8 mouse cellular contexts compared by ENCODE assay signal in genomic region chr8:123768492-123769356, GRCm38 (mm10). TPM values are rescaled to one million over a fixed set of nuclear protein-coding genes. Genes with fewer than 3 reads are reported as not detected.
DNase-seq lines count a peak whose midpoint lies in the region; ATAC-seq and TF ChIP-seq lines count a peak whose summit lies in the region.

No protein-coding gene starts in this region.

- no peak for ATAC-seq in cerebellum, adult (ENCODE audit: insufficient number of reproducible peaks, low FRiP score, low TSS enrichment)

- TF ChIP-seq POLR2A in brain, embryonic 14.5 days (IDR thresholded peaks at IDR 0.05; ENCODE audit: borderline replicate concordance, extremely low read depth, insufficient read depth, insufficient read length, poor library complexity, severe bottlenecking) = no peak

- peak; percentile 58 to 70 for DNase-seq in cerebellum, adult 18-20 months
- peak; percentile 59 for DNase-seq in 3134 (ENCODE audit: extremely low read depth, insufficient read length, low spot score)
- DNase-seq in brain, embryonic 14.5 days (ENCODE audit: low read depth) = peak; percentile 76
- DNase-seq in forelimb bud, embryonic 11.5 days (ENCODE audit: low read depth, low spot score) = peak; percentile 48
- DNase-seq in kidney, postnatal 36 days = peak; percentile 47 to 79
- DNase-seq in lung, postnatal 14 days = peak; percentile 70
- peak; percentile 74 for DNase-seq in telencephalon, adult 2 months (ENCODE audit: low read depth, low spot score)

- TF ChIP-seq CTCF in brain, embryonic 14.5 days (IDR thresholded peaks at IDR 0.05; ENCODE audit: borderline replicate concordance, extremely low read depth, insufficient read depth, insufficient read length) = peak; percentile 92

RNA-seq across cellular contexts. Expression of gene Rab4a, which starts 37.1 kb away (rescaled TPM):
- polyA plus RNA-seq in brain, embryonic 14.5 days (2012; rRNA removed) = 48.0 and 49.1 TPM in 2 replicates
